Mouse (Mus musculus) liver, adult 2 months (tissue): ENCODE results near the gene Spred1. TPM values are rescaled to one million over a fixed set of nuclear protein-coding genes. Genes with fewer than 3 reads are reported as not detected.

Experiments used
- DNase-seq: peaks from one replicate; pipeline ENCODE4 v3.0.0-alpha.2; 2011; ENCODE audit warnings: low read depth, low spot score; ENCODE audit errors: extremely low read depth
- H3K27ac ChIP-seq: fragments of 200-500 bp; replicated peaks from 2 replicates; pipeline ENCODE4 v1.5.1; 2012; ENCODE audit warnings: low read depth, mild to moderate bottlenecking, control low read depth, inconsistent platforms, low read length; ENCODE audit not compliant: insufficient read depth
- H3K27me3 ChIP-seq: fragments of 200-500 bp; 2 replicates; pipeline ENCODE4 v1.6.1; 2012; ENCODE audit warnings: mild to moderate bottlenecking, moderate library complexity, low read length, inconsistent platforms; ENCODE audit not compliant: control insufficient read depth, insufficient read depth
- H3K36me3 ChIP-seq: fragments of 200-500 bp; 2 replicates; pipeline ENCODE4 v1.6.1; 2012; ENCODE audit warnings: low read length, inconsistent platforms; ENCODE audit not compliant: control insufficient read depth, insufficient read depth
- H3K4me1 ChIP-seq: fragments of 200-500 bp; 2 replicates; pipeline ENCODE4 v1.6.1; 2011; ENCODE audit warnings: low read length; ENCODE audit not compliant: control insufficient read depth, insufficient read depth
- H3K4me3 ChIP-seq: fragments of 200-500 bp; 2 replicates; pipeline ENCODE4 v1.5.1; 2011; ENCODE audit warnings: low read depth, mild to moderate bottlenecking, control low read depth, low read length, moderate library complexity; ENCODE audit not compliant: insufficient read depth
- H3K79me2 ChIP-seq: fragments of 200-500 bp; 2 replicates; pipeline ENCODE4 v1.6.1; 2012; ENCODE audit warnings: inconsistent platforms, mild to moderate bottlenecking, low read length, moderate library complexity; ENCODE audit not compliant: control insufficient read depth, insufficient read depth
- H3K9ac ChIP-seq: fragments of 200-500 bp; 2 replicates; pipeline ENCODE4 v1.6.1; 2012; ENCODE audit warnings: low read depth, mild to moderate bottlenecking, control low read depth, inconsistent platforms, low read length
- CTCF ChIP-seq: fragments of 200-500 bp; IDR thresholded peaks from 2 replicates; pipeline ENCODE4 v1.5.1; 2011; ENCODE audit warnings: low read depth, low read length, control low read depth
- POLR2A ChIP-seq: fragments of 200-500 bp; IDR thresholded peaks from 2 replicates; pipeline ENCODE4 v1.6.1; 2011; ENCODE audit warnings: low read length, control low read depth; ENCODE audit not compliant: insufficient read depth; ENCODE audit errors: extremely low read depth
- WGBS: fragments of 180-500 bp; shearing (Covaris S2); methylation state at CpG from one replicate; pipeline ENCODE4 v1.1.7; 2018; 5-methylcytosine and 5-hydroxymethylcytosine counted together
- polyA plus RNA-seq: library from polyadenylated mRNA; depleted of rRNA; stranded (reverse); fragments of >200 nt; gene quantifications from 2 replicates; pipeline ENCODE4 v1.2.3, GENCODE M21; 2012
- total RNA-seq: library from RNA; depleted of rRNA; stranded (reverse); fragments of >200 nt; gene quantifications from 2 replicates; pipeline ENCODE4 v1.2.3, GENCODE M21; 2014

Gene Spred1
- total and polyA plus RNA-seq, 2 experiments: 2.4 to 15.5 TPM

DNA sequence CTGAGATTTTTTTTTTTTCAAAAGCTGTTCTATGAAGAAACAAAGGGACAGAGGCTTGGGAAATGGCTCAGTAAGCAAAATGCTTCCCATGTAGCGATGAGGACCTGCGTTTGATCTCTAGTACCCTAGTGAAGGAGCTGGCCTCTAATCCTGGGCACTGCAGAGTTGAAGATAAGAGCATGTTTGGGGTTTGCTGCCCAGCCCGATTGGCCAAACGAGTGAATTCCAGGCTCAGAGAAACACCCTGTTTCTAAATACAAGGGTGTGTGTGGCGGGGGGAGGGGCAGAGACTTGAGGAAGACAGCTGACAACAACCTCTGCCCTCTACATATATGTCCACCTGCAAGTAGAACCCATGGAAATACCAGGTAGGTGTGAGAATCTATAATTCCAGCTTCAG lies 23.9 kb upstream of the Spred1 start:
- WGBS: 66% methylated on average over 5 of the region's 5 CpGs
- no peaks in the 10 kb centered on the region for H3K79me2 ChIP-seq
- H3K4me3 ChIP-seq: no peak overlapping the region
- no peak overlapping the region for H3K9ac ChIP-seq
- TF ChIP-seq POLR2A: no peak
- no peak for TF ChIP-seq CTCF
- H3K36me3 ChIP-seq: no peaks in the 10 kb centered on the region
- H3K27me3 ChIP-seq: no peaks in the 10 kb centered on the region
- peaks cover 2% of the 10 kb centered on the region; the same call in 1 of the 2 replicates for H3K4me1 ChIP-seq
- DNase-seq: no peak
- no peak overlapping the region for H3K27ac ChIP-seq

DNA sequence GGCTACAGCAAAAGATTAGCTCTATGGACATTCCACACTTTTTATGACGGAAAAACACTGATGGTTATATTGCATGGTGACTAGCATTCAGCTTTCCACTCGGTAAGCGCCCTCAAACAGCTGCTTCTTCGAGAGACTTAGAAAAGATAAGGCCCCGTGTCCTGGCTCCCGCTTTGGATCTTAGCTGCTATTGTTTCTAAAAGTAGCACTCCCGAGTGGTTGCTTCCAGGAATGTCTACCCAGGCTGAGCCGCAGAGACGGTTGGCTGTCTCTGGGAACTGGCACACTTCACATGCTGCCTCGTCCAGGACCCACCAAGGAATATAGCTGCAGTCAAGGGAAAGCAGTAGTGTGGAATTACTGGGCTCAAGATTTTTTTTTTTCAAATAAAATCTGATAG lies 21.9 kb upstream of the Spred1 start:
- DNase-seq: no peak
- Histone ChIP-seq H3K36me3 (no peaks in the 10 kb centered on the region), H3K27me3 (no peaks in the 10 kb centered on the region), H3K79me2 (no peaks in the 10 kb centered on the region), H3K27ac (no peak overlapping the region), H3K4me1 (peaks cover 2% of the 10 kb centered on the region; the same call in 1 of the 2 replicates), H3K9ac (no peak overlapping the region), H3K4me3 (no peak overlapping the region)
- 63% methylated on average over 10 of the region's 10 CpGs for WGBS
- TF ChIP-seq POLR2A (no peak), CTCF (no peak)

DNA sequence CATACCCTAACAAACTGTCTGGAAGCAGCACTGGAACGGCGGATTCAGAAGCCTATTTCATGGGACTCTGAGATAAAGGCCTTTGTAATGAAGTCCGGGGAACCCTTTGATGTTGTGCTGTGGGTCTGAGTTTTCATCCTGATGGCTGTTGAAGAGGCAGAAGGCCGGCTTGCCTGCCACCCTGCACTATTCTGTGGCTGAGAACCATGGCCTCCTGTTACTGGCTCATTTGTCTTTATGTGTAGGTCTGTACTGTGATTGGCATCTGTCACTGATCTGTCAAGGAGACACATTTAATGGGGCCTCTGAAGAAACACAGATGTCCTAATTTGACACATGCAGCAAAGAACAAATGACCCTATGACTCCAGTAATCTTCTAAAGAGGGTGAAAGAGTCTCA lies 17.7 kb upstream of the Spred1 start:
- TF ChIP-seq POLR2A: no peak
- TF ChIP-seq CTCF: no peak
- Histone ChIP-seq H3K27ac (no peak overlapping the region), H3K36me3 (no peaks in the 10 kb centered on the region), H3K9ac (no peak overlapping the region), H3K4me1 (no peaks in the 10 kb centered on the region), H3K27me3 (no peaks in the 10 kb centered on the region), H3K79me2 (no peaks in the 10 kb centered on the region), H3K4me3 (no peak overlapping the region)
- DNase-seq: no peak
- WGBS: 70% methylated on average over 4 of the region's 4 CpGs

DNA sequence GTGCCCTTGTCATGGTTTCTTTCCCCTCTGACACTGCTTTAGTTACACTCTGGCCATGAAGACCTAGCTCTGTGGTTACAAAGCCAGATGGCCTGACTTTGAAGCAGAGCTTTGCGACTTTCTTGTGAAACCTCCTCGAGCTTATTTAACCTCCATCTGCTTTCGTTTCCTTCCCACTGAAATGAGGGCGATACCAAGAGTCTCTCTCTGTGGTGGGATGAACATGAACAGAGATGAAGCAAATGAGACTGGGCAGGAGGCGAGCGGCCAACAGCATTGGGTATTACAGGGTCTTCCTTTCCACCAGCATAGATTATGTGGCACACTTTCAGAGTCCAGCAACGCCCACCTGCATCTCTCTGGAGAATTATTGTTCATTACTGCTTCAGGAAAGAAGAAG lies 15.8 kb upstream of the Spred1 start:
- no peak for DNase-seq
- Histone ChIP-seq H3K27me3 (no peaks in the 10 kb centered on the region), H3K4me1 (peaks cover 3% of the 10 kb centered on the region), H3K79me2 (no peaks in the 10 kb centered on the region), H3K27ac (no peak overlapping the region), H3K4me3 (no peak overlapping the region), H3K9ac (no peak overlapping the region), H3K36me3 (no peaks in the 10 kb centered on the region)
- 86% methylated on average over 7 of the region's 7 CpGs for WGBS
- no peak for TF ChIP-seq CTCF
- TF ChIP-seq POLR2A: no peak

DNA sequence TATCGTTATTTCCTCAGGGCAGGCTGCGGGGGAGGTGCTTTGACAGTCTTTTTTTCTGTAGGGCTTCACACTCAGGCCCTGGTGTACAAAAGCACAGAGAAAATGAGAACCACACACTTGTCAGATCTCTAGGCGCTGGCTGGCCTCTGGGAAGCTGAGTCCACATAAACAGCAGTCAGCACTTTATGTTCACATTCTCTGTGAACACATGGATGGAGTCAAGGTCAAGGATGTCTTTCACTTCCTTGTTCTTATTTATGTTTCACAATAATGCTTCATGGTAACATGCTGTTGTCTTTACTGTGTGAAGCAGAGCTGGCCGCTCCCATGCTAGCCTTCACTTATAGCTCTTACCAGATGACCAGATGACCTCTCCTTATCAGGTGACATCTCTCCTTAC lies 13.1 kb upstream of the Spred1 start:
- Histone ChIP-seq H3K27me3 (no peaks in the 10 kb centered on the region), H3K36me3 (no peaks in the 10 kb centered on the region), H3K9ac (no peak overlapping the region), H3K79me2 (no peaks in the 10 kb centered on the region), H3K27ac (peak overlapping the region; percentile 48; the same call in 1 of the 2 replicates), H3K4me3 (no peak overlapping the region), H3K4me1 (peaks cover 3% of the 10 kb centered on the region)
- WGBS: 73% methylated on average over 4 of the region's 4 CpGs
- TF ChIP-seq POLR2A (no peak), CTCF (no peak)
- DNase-seq: peak; percentile 50

DNA sequence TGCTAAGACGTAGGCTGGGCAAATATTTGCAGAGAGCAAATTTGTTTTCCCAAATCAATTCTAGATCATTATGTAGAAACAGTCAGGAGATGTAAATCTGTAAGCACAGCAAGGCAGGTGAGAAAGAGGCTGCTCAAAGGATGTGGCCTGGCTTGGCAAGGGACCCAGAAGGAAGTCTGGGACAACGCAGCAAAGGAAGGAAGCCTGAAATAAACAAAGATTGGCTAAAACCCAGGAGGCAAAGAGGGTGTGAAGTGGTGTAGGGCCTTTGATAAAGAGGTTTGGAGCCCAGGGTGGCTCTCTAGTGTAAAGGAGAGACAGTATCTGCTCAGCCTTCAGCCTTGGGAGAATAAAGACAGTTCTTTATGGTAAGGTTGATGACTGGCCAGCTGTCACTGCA lies 11.9 kb upstream of the Spred1 start:
- 7% methylated on average over 2 of the region's 2 CpGs for WGBS
- Histone ChIP-seq H3K4me1 (peaks cover 3% of the 10 kb centered on the region), H3K36me3 (no peaks in the 10 kb centered on the region), H3K4me3 (no peak overlapping the region), H3K9ac (no peak overlapping the region), H3K79me2 (no peaks in the 10 kb centered on the region), H3K27ac (no peak overlapping the region), H3K27me3 (no peaks in the 10 kb centered on the region)
- TF ChIP-seq POLR2A: no peak
- TF ChIP-seq CTCF: no peak
- DNase-seq: no peak
